Mouse (Mus musculus) forebrain, postnatal 0 days (tissue): ENCODE results near the gene Tas2r134. TPM values are rescaled to one million over a fixed set of nuclear protein-coding genes. Genes with fewer than 3 reads are reported as not detected.

ENCODE experiments used
- ATAC-seq: fragments of 200-750 bp; cut with Nextera tagmentation; 2 replicates; pipeline ENCODE4 v1.8.0; 2017; ENCODE audit warnings: mild to moderate bottlenecking, moderate library complexity
- DNase-seq: peaks from one replicate; pipeline ENCODE4 v3.0.0-alpha.2; 2015
- H3K27ac ChIP-seq: fragments of 300-500 bp; sonication (generic); 2 replicates; pipeline ENCODE4 v1.5.1; 2014; ENCODE audit warnings: low read depth, mild to moderate bottlenecking, antibody characterized with exemption, low read length, moderate library complexity, mixed read lengths
- H3K27me3 ChIP-seq: fragments of 300-500 bp; sonication (generic); 2 replicates; pipeline ENCODE4 v1.6.1; 2014; ENCODE audit warnings: mild to moderate bottlenecking, low read length, mixed read lengths; ENCODE audit not compliant: insufficient read depth
- H3K36me3 ChIP-seq: fragments of 300-500 bp; sonication (generic); 2 replicates; pipeline ENCODE4 v1.6.1; 2014; ENCODE audit warnings: mild to moderate bottlenecking, moderate library complexity; ENCODE audit not compliant: insufficient read depth
- H3K4me1 ChIP-seq: fragments of 300-500 bp; sonication (generic); 2 replicates; pipeline ENCODE4 v1.6.1; 2014; ENCODE audit warnings: antibody characterized with exemption; ENCODE audit not compliant: insufficient read depth
- H3K4me2 ChIP-seq: fragments of 300-500 bp; sonication (generic); 2 replicates; pipeline ENCODE4 v1.6.1; 2014; ENCODE audit warnings: low read depth, mild to moderate bottlenecking, moderate library complexity
- H3K4me3 ChIP-seq: fragments of 300-500 bp; sonication (generic); 2 replicates; pipeline ENCODE4 v1.5.1; 2014; ENCODE audit warnings: low read depth, low read length, mixed read lengths
- H3K9ac ChIP-seq: fragments of 300-500 bp; sonication (generic); 2 replicates; pipeline ENCODE4 v1.6.1; 2014; ENCODE audit warnings: mild to moderate bottlenecking
- H3K9me3 ChIP-seq: fragments of 300-500 bp; sonication (generic); 2 replicates; pipeline ENCODE4 v1.6.1; 2016; ENCODE audit warnings: low read length
- CTCF ChIP-seq: sonication (generic); IDR thresholded peaks from 2 replicates; pipeline ENCODE4 v1.5.1; 2016; ENCODE audit warnings: antibody characterized with exemption, control low read depth, low read depth
- WGBS: fragments of 180-500 bp; shearing (Covaris S2); extraction: QIAGEN DNeasy Blood & Tissue Kit; methylation state at CpG from one replicate; pipeline ENCODE4 v1.1.7; 2014; 5-methylcytosine and 5-hydroxymethylcytosine counted together
- polyA plus RNA-seq: library from polyadenylated mRNA; unstranded; fragments of >200 nt; fragmentation: Nextera tagmentation; extraction: Ambion mirVana; gene quantifications from 2 replicates; pipeline ENCODE4 v1.2.1, GENCODE M21; 2015
- total RNA-seq: library from RNA; depleted of rRNA; stranded (reverse); fragments of >200 nt; gene quantifications from 2 replicates; pipeline ENCODE4 v1.2.3, GENCODE M21; 2014

Gene Tas2r134
- total and polyA plus RNA-seq, 2 experiments from 2014 or later: not detected

DNA sequence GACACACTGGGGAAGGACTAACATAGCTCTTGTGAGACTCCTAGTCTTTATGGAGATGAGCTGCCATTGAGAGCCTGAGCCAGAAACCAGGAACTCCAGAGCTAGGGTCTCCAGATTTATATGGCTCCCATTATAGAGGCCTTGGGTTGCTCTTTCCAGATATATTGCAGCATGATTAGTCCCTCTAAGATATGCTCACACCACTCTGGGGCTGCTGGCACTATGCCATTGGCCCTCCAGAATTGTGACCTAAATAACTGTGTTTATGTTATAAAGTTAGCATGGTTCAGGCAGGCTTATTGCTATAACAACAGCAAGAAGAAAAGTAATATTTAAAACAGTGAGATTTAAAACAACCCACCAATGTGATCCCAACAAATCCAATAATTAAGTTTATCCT, 35.2 kb upstream of the Tas2r134 start:
- Histone ChIP-seq H3K36me3 (no peaks in the 10 kb centered on the region), H3K27me3 (no peaks in the 10 kb centered on the region), H3K9me3 (no peaks in the 10 kb centered on the region), H3K4me2 (no peak overlapping the region), H3K27ac (no peak overlapping the region), H3K4me1 (no peaks in the 10 kb centered on the region; the same call in 1 of the 2 replicates), H3K9ac (no peak overlapping the region), H3K4me3 (no peak overlapping the region)
- ATAC-seq: no peak
- no peak for TF ChIP-seq CTCF
- no peak for DNase-seq

DNA sequence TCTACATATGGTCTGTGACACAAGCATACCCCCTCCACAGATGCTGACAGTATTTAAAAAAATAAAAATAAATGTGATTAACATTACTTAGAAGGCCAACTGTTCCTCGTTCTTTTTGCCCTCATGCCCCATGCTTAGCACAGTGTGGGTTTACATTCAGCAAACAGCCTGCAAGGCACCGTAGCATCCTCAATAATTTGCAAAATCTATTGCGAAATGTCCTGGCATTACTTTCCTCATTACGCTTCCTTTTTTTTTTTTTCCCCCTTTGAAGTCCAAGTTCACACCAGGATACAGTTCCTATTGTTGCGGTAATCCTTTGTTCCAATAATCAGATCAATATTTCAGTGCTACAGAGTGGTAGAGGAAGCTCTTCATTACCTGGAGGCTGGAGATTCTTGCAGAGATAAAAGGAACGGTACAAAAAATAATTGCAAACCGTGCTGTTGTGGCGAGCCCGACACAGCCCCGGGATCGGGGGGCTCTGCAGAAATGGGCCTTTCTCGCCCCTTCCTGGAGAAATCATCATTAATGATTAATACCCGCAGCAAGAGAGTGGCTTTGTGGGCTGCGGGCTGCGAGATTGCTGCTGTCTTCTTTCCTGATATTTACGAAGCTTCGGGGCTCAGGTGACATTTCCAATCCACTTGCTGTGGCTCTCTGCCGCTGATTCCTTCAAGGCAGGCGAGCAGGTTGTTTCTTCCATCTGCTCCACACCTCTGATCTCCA, 27.7 kb upstream of the Tas2r134 start:
- Histone ChIP-seq H3K4me1 (peaks cover 7% of the 10 kb centered on the region; the same call in 1 of the 2 replicates), H3K4me3 (no peak overlapping the region), H3K27me3 (no peaks in the 10 kb centered on the region; the same call in 1 of the 2 replicates), H3K4me2 (peak overlapping the region; percentile 33), H3K9me3 (no peaks in the 10 kb centered on the region), H3K36me3 (no peaks in the 10 kb centered on the region), H3K27ac (peak overlapping the region; percentile 15; the same call in 1 of the 2 replicates), H3K9ac (no peak overlapping the region)
- DNase-seq (peak; percentile 26), ATAC-seq (no peak)
- 43% methylated on average over 19 of the region's 19 CpGs for WGBS
- no peak for TF ChIP-seq CTCF

DNA sequence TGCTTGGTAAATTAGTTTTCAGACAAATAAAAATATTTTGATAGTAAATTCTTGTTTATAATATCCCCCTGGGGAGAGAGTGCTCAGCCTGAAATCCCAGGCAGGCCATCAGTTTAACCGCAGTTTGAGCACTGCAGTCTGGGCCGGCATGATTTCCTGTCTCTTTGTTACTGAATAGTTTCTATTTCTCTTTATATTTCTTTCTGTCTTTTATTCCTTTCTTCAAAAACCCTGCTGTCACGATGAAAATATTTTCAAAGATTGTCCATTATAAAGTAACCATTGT, 27.2 kb upstream of the Tas2r134 start:
- Histone ChIP-seq H3K36me3 (no peaks in the 10 kb centered on the region), H3K4me3 (no peak overlapping the region), H3K4me2 (peak overlapping the region; percentile 33), H3K27me3 (no peaks in the 10 kb centered on the region; the same call in 1 of the 2 replicates), H3K9me3 (no peaks in the 10 kb centered on the region), H3K9ac (no peak overlapping the region), H3K4me1 (peaks cover 7% of the 10 kb centered on the region; the same call in 1 of the 2 replicates), H3K27ac (0 out of 2 replicates have a peak overlapping the region, but pooled peaks have one; percentile 15)
- TF ChIP-seq CTCF: no peak
- no peak for ATAC-seq
- DNase-seq: peak; percentile 20
- 30% methylated on average over 3 of the region's 3 CpGs for WGBS

DNA sequence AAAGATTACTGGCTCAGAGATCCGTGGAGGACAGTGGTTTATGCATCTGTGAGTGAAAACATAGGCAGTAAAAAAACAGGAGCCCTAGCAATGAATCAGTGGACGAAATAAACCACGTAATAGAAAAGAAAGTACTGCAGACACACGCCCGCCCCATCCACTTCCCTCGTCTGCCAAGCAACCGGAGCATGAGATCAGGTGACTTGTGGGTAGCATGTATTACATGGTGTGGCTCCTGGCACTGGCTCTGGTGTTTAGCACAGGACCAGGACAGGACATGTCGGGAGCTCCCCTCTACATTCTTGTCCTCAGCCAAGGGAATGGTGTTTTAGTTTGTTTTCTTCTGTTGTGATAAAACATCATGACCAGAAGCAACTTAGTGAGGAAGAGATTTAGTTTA, 26.4 kb upstream of the Tas2r134 start:
- no peak overlapping the region for H3K9ac ChIP-seq
- peaks cover 7% of the 10 kb centered on the region; the same call in 1 of the 2 replicates for H3K4me1 ChIP-seq
- TF ChIP-seq CTCF: no peak
- ATAC-seq (no peak; the same call in 1 of the 2 replicates), DNase-seq (no peak)
- H3K4me2 ChIP-seq: no peak overlapping the region
- H3K9me3 ChIP-seq: no peaks in the 10 kb centered on the region
- WGBS: 73% methylated on average over 8 of the region's 8 CpGs
- no peak overlapping the region for H3K27ac ChIP-seq
- no peaks in the 10 kb centered on the region; the same call in 1 of the 2 replicates for H3K27me3 ChIP-seq
- no peaks in the 10 kb centered on the region for H3K36me3 ChIP-seq
- no peak overlapping the region for H3K4me3 ChIP-seq

DNA sequence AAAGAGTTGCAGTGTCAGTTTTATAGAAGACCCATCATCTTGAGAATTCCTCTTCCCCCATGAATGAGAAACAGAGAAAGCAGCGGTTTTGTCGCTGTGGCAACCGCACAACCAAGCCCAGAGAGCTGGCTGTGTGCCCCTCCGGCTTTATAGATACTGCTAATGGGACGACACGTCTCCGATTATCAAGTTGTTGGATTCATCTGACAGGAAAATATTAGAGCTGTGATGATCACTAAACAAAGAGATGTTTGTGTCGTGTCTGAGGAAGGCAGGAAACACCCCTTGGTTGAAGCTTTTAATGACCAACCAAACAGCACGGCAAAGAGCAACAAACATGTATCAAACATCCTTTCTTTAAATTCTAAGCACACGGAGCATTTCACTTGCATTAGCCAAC, 17.0 kb upstream of the Tas2r134 start:
- WGBS: 1% methylated on average over 10 of the region's 10 CpGs
- H3K9ac ChIP-seq: peak overlapping the region; percentile 37

DNA sequence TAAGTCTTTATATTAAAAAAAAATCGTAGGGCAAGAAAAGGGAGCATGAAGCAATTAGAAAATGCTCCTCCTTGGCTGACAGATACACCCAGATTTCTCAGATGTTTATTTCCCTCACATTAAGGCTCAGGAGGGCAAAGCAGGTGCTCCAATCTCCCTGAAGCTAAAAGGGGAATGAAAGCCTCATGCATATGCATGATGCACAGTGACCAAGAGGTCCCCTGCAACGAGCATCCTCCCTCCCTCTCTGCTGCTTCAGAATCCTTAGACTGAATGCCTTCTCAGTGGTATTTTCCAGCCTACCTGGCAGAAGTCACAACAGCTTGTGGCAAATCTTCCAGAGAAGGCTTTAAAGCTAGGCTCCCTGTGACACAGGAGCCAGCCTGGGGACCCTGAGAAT, 16.4 kb upstream of the Tas2r134 start:
- Histone ChIP-seq H3K9ac (no peak overlapping the region), H3K9me3 (no peaks in the 10 kb centered on the region), H3K27me3 (no peaks in the 10 kb centered on the region), H3K4me2 (0 out of 2 replicates have a peak overlapping the region, but pooled peaks have one; percentile 44), H3K4me1 (peaks cover 4% of the 10 kb centered on the region; the same call in 1 of the 2 replicates), H3K4me3 (no peak overlapping the region), H3K36me3 (no peaks in the 10 kb centered on the region), H3K27ac (no peak overlapping the region)
- TF ChIP-seq CTCF: no peak
- WGBS: 10% methylated on average over 2 of the region's 2 CpGs
- ATAC-seq (no peak), DNase-seq (no peak)

More for the DNA sequence above, 17.0 kb upstream of the Tas2r134 start:
- TF ChIP-seq CTCF: no peak
- ATAC-seq (peak; percentile 76), DNase-seq (peak; percentile 71)
- Histone ChIP-seq H3K4me2 (peak overlapping the region; percentile 44), H3K4me3 (peak overlapping the region; percentile 24), H3K36me3 (no peaks in the 10 kb centered on the region), H3K9me3 (no peaks in the 10 kb centered on the region), H3K27ac (no peak overlapping the region), H3K4me1 (peaks cover 4% of the 10 kb centered on the region; the same call in 1 of the 2 replicates), H3K27me3 (no peaks in the 10 kb centered on the region)

DNA sequence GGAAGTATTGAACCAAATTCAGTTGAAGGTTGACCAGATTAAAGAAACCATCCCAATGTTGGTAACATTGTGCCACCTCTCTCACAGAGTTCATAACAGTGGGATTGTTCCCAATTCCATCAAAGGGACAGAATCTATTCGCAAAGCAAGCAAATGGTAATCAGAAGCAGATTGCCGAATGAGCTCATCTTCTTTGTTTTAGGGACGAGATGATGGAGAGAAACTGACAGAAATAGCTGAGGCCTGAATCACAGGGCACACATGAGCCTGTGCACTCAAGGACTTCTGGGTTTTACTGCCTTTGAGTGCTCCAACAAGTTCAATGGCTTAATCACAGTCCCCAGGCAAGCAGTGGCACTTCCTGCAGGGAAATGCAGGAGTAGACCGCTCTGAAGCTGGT, 13.6 kb upstream of the Tas2r134 start:
- DNase-seq (no peak), ATAC-seq (no peak)
- Histone ChIP-seq H3K36me3 (no peaks in the 10 kb centered on the region), H3K9me3 (no peaks in the 10 kb centered on the region), H3K27ac (no peak overlapping the region), H3K4me3 (no peak overlapping the region), H3K9ac (no peak overlapping the region), H3K27me3 (no peaks in the 10 kb centered on the region), H3K4me1 (peaks cover 4% of the 10 kb centered on the region; the same call in 1 of the 2 replicates), H3K4me2 (no peak overlapping the region)
- TF ChIP-seq CTCF: no peak
- WGBS: 71% methylated on average over 4 of the region's 4 CpGs
